Comparison of ENCODE assay signal across 9 mouse cellular contexts in the genomic region with DNA sequence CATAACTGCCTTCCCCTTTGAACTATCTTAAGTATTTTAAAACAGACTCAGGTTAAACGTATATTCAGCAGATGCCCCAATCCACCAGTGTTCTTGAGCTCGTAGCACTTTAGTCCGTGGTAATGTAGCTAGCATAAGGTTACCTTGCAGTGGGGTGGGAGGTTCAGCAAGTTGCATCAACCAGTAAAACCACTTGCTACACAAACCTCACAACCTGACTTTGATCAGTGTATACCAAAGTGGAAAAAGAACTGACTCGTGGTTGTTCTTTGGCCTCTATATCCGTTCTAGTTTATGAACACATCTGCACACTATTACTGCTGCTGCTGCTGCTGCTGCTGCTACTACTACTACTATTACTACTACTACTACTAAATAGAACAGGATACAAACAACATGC. TPM values are rescaled to one million over a fixed set of nuclear protein-coding genes. Genes with fewer than 3 reads are reported as not detected.
DNase-seq lines count a peak whose midpoint lies in the region; ATAC-seq and TF ChIP-seq lines count a peak whose summit lies in the region.
"Had no signal": no experiment of that assay in that cellular context is flagged by ENCODE, and none has a peak within 500 bp of the region (broad histone marks: within the 10 kb centered on the region; RNA-seq: fewer than 3 reads in every experiment).

No protein-coding gene starts in this region.

- H3K4me1 ChIP-seq in kidney, embryonic 15.5 days: peaks cover 32% of the 10 kb centered on the region
- peaks cover 3% of the 10 kb centered on the region; the same call in 1 of the 2 replicates for H3K4me1 ChIP-seq in cortical plate, adult 2 months (ENCODE audit: control insufficient read depth, insufficient read depth, low read length)
- peaks cover 32% of the 10 kb centered on the region for H3K4me1 ChIP-seq in forebrain, embryonic 15.5 days
- peaks cover 26% of the 10 kb centered on the region for H3K4me1 ChIP-seq in midbrain, embryonic 14.5 days (ENCODE audit: control insufficient read depth, insufficient read depth, low read length)

- WGBS in kidney, embryonic 15.5 days: 90% methylated on average over 5 of the region's 5 CpGs
- WGBS in forebrain, embryonic 15.5 days: 93% methylated on average over 5 of the region's 5 CpGs
- 94% methylated on average over 5 of the region's 5 CpGs for WGBS in midbrain, embryonic 14.5 days

- ATAC-seq in kidney, embryonic 15.5 days (replicated peaks; ENCODE audit: low FRiP score): no peak
- no peak for ATAC-seq in forebrain, embryonic 15.5 days (replicated peaks)
- ATAC-seq in midbrain, embryonic 14.5 days (ENCODE audit: low FRiP score, low TSS enrichment): no peak

- no peaks in the 10 kb centered on the region for H3K9me3 ChIP-seq in kidney, embryonic 15.5 days (replicated peaks)
- no peaks in the 10 kb centered on the region for H3K9me3 ChIP-seq in forebrain, embryonic 15.5 days
- no peaks in the 10 kb centered on the region for H3K9me3 ChIP-seq in midbrain, embryonic 14.5 days (ENCODE audit: control insufficient read depth, low read length)

- H3K9ac ChIP-seq in kidney, embryonic 15.5 days: no peak overlapping the region
- no peak overlapping the region for H3K9ac ChIP-seq in forebrain, embryonic 15.5 days (replicated peaks)
- peak overlapping the region; percentile 49; the same call in 1 of the 2 replicates for H3K9ac ChIP-seq in midbrain, embryonic 14.5 days (replicated peaks; ENCODE audit: low read length)

- H3K36me3 ChIP-seq in kidney, embryonic 15.5 days: no peaks in the 10 kb centered on the region
- H3K36me3 ChIP-seq in forebrain, embryonic 15.5 days: no peaks in the 10 kb centered on the region
- H3K36me3 ChIP-seq in midbrain, embryonic 14.5 days (ENCODE audit: control insufficient read depth, insufficient read depth, low read length): no peaks in the 10 kb centered on the region

- no peaks in the 10 kb centered on the region for H3K27me3 ChIP-seq in kidney, embryonic 15.5 days
- H3K27me3 ChIP-seq in forebrain, embryonic 15.5 days: no peaks in the 10 kb centered on the region
- no peaks in the 10 kb centered on the region for H3K27me3 ChIP-seq in midbrain, embryonic 14.5 days (ENCODE audit: control insufficient read depth, insufficient read depth, low read length)

- no peak for DNase-seq in kidney, adult 18-20 months
- no peak for DNase-seq in midbrain, embryonic 14.5 days
- DNase-seq in adrenal gland, adult (ENCODE audit: inconsistent age in 2 of 2, low spot score in 1 of 2): no peak
- no peak for DNase-seq in retina, embryonic 14.5 days (ENCODE audit: low spot score)
- DNase-seq: embryo, embryonic 11 days; retina, postnatal 1 day had no signal

- peak overlapping the region; percentile 95; the same call in 1 of the 2 replicates for H3K4me2 ChIP-seq in kidney, embryonic 15.5 days
- H3K4me2 ChIP-seq in forebrain, embryonic 15.5 days (replicated peaks): no peak overlapping the region
- peak overlapping the region; percentile 78; the same call in 1 of the 2 replicates for H3K4me2 ChIP-seq in midbrain, embryonic 14.5 days (ENCODE audit: low read length)

- no peak for TF ChIP-seq CTCF in cortical plate, adult 2 months (IDR thresholded peaks at IDR 0.05; ENCODE audit: extremely low read depth, insufficient read depth, low read length)

- peak overlapping the region; percentile 95; the same call in 1 of the 2 replicates for H3K4me3 ChIP-seq in kidney, embryonic 15.5 days (replicated peaks)
- H3K4me3 ChIP-seq in cortical plate, adult 2 months (ENCODE audit: insufficient read depth, low read length): no peak overlapping the region
- no peak overlapping the region for H3K4me3 ChIP-seq in forebrain, embryonic 15.5 days
- H3K4me3 ChIP-seq in midbrain, embryonic 14.5 days (replicated peaks; ENCODE audit: low read depth, low read length): no peak overlapping the region

- TF ChIP-seq POLR2A in cortical plate, adult 2 months (IDR thresholded peaks at IDR 0.05; ENCODE audit: extremely low read depth, insufficient read depth, low read length): no peak

- H3K27ac ChIP-seq in kidney, embryonic 15.5 days: no peak overlapping the region
- H3K27ac ChIP-seq in cortical plate, adult 2 months (ENCODE audit: insufficient read depth, low read length): peak overlapping the region; percentile 90; the same call in 1 of the 2 replicates
- 0 out of 2 replicates have a peak overlapping the region, but pooled peaks have one; percentile 93 for H3K27ac ChIP-seq in forebrain, embryonic 15.5 days (replicated peaks)
- H3K27ac ChIP-seq in midbrain, embryonic 14.5 days (replicated peaks; ENCODE audit: low read depth, low read length): no peak overlapping the region; the same call in 1 of the 2 replicates

RNA-seq across cellular contexts. Expression of a gene that starts 1.4 kb away (rescaled TPM):
- 204 and 221 TPM in 2 replicates for polyA plus RNA-seq in kidney, embryonic 15.5 days (2015; fragmentation: Nextera tagmentation; extraction: Ambion mirVana)
- polyA plus RNA-seq in cortical plate, adult 2 months (2012; rRNA removed): 103 and 104 TPM in 2 replicates
- 231 and 243 TPM in 2 replicates for polyA plus RNA-seq in forebrain, embryonic 15.5 days (2015; fragmentation: Nextera tagmentation; extraction: Ambion mirVana)
- polyA plus RNA-seq in midbrain, embryonic 14.5 days (2014; fragmentation: Nextera tagmentation; extraction: Ambion mirVana): 235 and 240 TPM in 2 replicates

Comparison
In these comparisons a context has a peak if more than half of its experiments do, and no peak if none do; other contexts are left out.
1. H3K27ac ChIP-seq: peak in cortical plate, adult 2 months (single experiment) and forebrain, embryonic 15.5 days (single experiment); none in kidney, embryonic 15.5 days (single experiment) and midbrain, embryonic 14.5 days (single experiment).